Mouse (Mus musculus) right cerebral cortex, postnatal 14 days (tissue): ENCODE results near the gene Sprr2i.

Experiments
- DNase-seq: peaks from one replicate; pipeline ENCODE4 v3.0.0; 2022

Sprr2i gene

GRCm38 (mm10) chr3:92407691-92408090 is at the start of gene Sprr2i:
Gene Sprr2i, plus strand, starts transcription at chr3:92407991.
- DNase-seq, result no peak

- no peak for DNase-seq
These were observed 46.2 kb upstream of the Sprr2i start for GRCm38 (mm10) chr3:92361619-92362018.

GRCm38 (mm10) chr3:92364887-92365286 is 42.9 kb upstream of the Sprr2i start, which contains the start of gene Sprr2f:
Gene Sprr2f, plus strand, starts transcription at chr3:92365187.
- DNase-seq, result no peak

GRCm38 (mm10) chr3:92373613-92374012 is 34.2 kb upstream of the Sprr2i start:
- no peak for DNase-seq

GRCm38 (mm10) chr3:92385385-92385784 is 22.4 kb upstream of the Sprr2i start, which contains the start of gene Sprr2h:
Gene Sprr2h, plus strand, starts transcription at chr3:92385685.
- DNase-seq, result no peak

- no peak for DNase-seq
These were observed 13.5 kb upstream of the Sprr2i start for GRCm38 (mm10) chr3:92394301-92394700.

- DNase-seq, result no peak
These were observed 10.0 kb downstream of the Sprr2i start, which contains the start of gene Sprr2j-ps for GRCm38 (mm10) chr3:92417782-92418181. Gene Sprr2j-ps, plus strand, starts transcription at chr3:92418082.

GRCm38 (mm10) chr3:92429323-92429722 is 21.5 kb downstream of the Sprr2i start, which contains the start of gene Gm9774:
Gene Gm9774, minus strand, starts transcription at chr3:92429423.
- no peak for DNase-seq

- no peak for DNase-seq
These were observed 24.5 kb downstream of the Sprr2i start, which contains the start of gene Sprr2k for GRCm38 (mm10) chr3:92432282-92432681. Gene Sprr2k, plus strand, starts transcription at chr3:92432582.

GRCm38 (mm10) chr3:92438689-92439088 is 30.9 kb downstream of the Sprr2i start, which contains the start of gene Sprr1b:
Gene Sprr1b, minus strand, starts transcription at chr3:92438789.
- DNase-seq, result no peak

GRCm38 (mm10) chr3:92440177-92440576 is 32.4 kb downstream of the Sprr2i start:
- no peak for DNase-seq

- DNase-seq, result no peak
These were observed 47.4 kb downstream of the Sprr2i start for GRCm38 (mm10) chr3:92455151-92455550.

GRCm38 (mm10) chr3:92458620-92459019 is 50.8 kb downstream of the Sprr2i start, which contains the start of gene Sprr3:
Gene Sprr3, minus strand, starts transcription at chr3:92458720.
- no peak for DNase-seq
